Mouse (Mus musculus): ENCODE results near the gene Usp2. TPM values are rescaled to one million over a fixed set of nuclear protein-coding genes. Genes with fewer than 3 reads are reported as not detected.
"Not testable (repeated sequence)": the region's sequence is repeated elsewhere in the genome, so short reads cannot be mapped to it uniquely, and the experiment has no call there.

Gene Usp2
- polyA plus RNA-seq, 1 experiment from 2014 or later: 3.2 TPM

DNA sequence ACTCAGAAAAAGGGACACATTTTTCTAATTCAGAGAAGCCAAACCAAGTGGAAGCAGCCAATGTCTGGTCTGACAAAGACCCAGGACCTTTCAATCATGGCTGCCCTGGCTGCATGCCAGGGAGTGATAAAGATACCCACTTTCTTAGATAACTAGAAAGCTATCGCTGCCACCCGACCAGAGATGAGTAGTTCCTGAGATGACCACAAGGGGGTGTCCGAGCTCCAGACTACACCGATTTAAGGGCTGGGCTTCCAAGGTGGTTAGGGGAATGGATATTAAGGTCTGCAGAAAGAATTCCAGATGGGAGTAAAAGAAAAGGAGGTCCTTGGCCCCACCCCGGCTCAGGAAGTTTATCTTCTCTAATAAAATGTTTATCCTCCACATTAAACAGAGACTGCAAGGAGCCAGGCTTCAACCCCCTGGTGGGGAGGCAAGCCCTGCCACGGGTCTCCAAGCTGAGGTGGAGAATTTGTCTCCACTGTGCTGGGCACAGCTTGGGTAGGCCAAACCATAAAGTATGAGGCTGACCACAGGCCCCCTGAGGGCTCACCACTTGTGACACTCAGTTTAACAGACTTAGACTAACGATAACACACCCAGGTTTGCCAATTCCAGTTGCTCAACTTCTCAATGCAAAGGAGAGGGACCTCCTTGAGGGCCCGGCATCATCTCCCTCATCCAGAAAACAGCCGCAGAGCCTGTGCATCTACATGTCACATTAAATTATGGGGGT, 42.7 kb downstream of the Usp2 start:
- no peak for ATAC-seq (ENCODE audit: low read depth)
- Histone ChIP-seq H3K27ac (ENCODE audit: low read length) (no peak overlapping the region), H3K4me2 (ENCODE audit: low read depth, low read length) (peak overlapping the region; percentile 43), H3K9ac (ENCODE audit: low read depth, low read length) (peak overlapping the region; percentile 18; the same call in 1 of the 2 replicates), H3K9me3 (replicated peaks; ENCODE audit: control insufficient read depth, low read length) (no peaks in the 10 kb centered on the region), H3K4me1 (ENCODE audit: control insufficient read depth, low read depth, low read length) (peaks cover 37% of the 10 kb centered on the region), H3K27me3 (ENCODE audit: control insufficient read depth, insufficient read depth, low read depth, low read length) (no peaks in the 10 kb centered on the region), H3K36me3 (ENCODE audit: control insufficient read depth, insufficient read depth) (peaks cover 13% of the 10 kb centered on the region), H3K4me3 (ENCODE audit: low read depth, low read length) (peak overlapping the region; percentile 19)
- 30% methylated on average over 9 of the region's 9 CpGs for WGBS (ENCODE audit: insufficient replicate concordance)

DNA sequence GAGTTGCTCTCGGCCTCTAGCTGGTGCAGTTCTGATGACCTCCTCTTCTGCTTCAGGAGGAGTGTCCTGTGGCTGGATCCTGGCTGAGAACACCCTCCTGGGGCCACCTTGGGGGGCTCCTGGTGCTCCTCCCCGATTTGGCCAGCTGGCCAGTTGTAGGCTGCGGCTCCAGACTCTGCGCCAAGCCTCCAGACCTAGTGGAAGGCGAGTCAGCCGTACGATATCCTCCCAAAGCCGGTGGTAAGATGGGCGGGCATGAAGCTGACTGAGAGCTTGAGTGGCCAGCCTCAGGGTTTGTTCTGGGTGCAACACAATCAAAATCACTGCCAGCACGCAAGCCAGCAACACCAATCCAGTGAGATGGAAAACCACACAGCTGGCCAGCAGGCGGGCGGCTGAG, 45.1 kb downstream of the Usp2 start:
- H3K4me1 ChIP-seq (ENCODE audit: control insufficient read depth, low read depth, low read length): peaks cover 37% of the 10 kb centered on the region
- peaks cover 13% of the 10 kb centered on the region for H3K36me3 ChIP-seq (ENCODE audit: control insufficient read depth, insufficient read depth)
- WGBS (ENCODE audit: insufficient replicate concordance): 71% methylated on average over 10 of the region's 12 CpGs
- not testable (repeated sequence) for ATAC-seq (ENCODE audit: low read depth); H3K9ac ChIP-seq (ENCODE audit: low read depth, low read length); H3K27me3 ChIP-seq (ENCODE audit: control insufficient read depth, insufficient read depth, low read depth, low read length); H3K9me3 ChIP-seq (replicated peaks; ENCODE audit: control insufficient read depth, low read length); H3K27ac ChIP-seq (ENCODE audit: low read length)
- H3K4me2 ChIP-seq (ENCODE audit: low read depth, low read length): peak overlapping the region; percentile 57
- peak overlapping the region; percentile 81 for H3K4me3 ChIP-seq (ENCODE audit: low read depth, low read length)

DNA sequence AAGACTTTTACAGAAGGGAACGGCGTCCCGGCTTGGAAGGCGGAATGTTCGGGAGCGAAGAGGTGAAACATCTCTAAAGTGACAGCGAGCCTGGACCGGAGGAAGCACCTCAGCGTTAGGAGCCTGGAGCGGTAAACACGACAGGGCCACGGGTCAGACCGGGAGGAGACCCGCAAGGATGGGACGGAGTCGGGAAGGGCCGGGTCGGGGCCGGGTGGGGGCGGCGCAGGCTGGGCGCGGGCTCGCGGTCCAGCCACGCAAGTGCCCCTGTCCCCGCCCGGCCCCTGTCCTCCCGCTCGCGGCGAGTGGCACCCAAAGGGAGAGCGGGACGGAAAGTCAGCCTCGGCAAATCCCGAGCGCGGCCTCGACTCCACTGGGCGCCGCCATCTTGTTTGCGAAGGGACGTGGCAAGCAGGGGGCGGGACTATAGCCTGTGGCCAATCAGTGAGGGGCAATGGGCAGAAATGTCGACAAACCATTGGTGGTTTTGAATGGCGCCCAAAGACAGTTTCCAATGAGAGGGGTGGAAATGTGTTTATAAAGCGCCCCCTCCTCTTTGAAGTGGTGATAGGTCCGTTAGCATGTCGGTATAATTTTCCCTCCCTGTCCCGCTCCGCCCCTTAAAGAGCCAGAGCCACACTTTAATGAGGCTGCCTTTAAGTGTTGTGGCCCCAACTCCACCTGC, 46.4 kb downstream of the Usp2 start, which contains the start of the genes Gm49380 and Rnf26:
Gene Gm49380, minus strand, starts transcription at position 396 of the 685 bp plus-strand sequence.
Gene Rnf26, minus strand, starts transcription at position 413 of the 685 bp plus-strand sequence.
- Histone ChIP-seq H3K4me1 (ENCODE audit: control insufficient read depth, low read depth, low read length) (peaks cover 30% of the 10 kb centered on the region), H3K9ac (ENCODE audit: low read depth, low read length) (peak within 1 kb of the TSS; percentile 86), H3K4me2 (ENCODE audit: low read depth, low read length) (peak within 1 kb of the TSS; percentile 62), H3K36me3 (ENCODE audit: control insufficient read depth, insufficient read depth) (peaks cover 9% of the 10 kb centered on the region), H3K9me3 (replicated peaks; ENCODE audit: control insufficient read depth, low read length) (no peaks in the 10 kb centered on the region), H3K4me3 (ENCODE audit: low read depth, low read length) (peak within 1 kb of the TSS; percentile 81), H3K27me3 (ENCODE audit: control insufficient read depth, insufficient read depth, low read depth, low read length) (no peaks in the 10 kb centered on the region), H3K27ac (ENCODE audit: low read length) (peak within 1 kb of the TSS; percentile 81)
- ATAC-seq (ENCODE audit: low read depth): peak; percentile 95
- WGBS (ENCODE audit: insufficient replicate concordance): under 1% methylated on average over 51 of the region's 51 CpGs

DNA sequence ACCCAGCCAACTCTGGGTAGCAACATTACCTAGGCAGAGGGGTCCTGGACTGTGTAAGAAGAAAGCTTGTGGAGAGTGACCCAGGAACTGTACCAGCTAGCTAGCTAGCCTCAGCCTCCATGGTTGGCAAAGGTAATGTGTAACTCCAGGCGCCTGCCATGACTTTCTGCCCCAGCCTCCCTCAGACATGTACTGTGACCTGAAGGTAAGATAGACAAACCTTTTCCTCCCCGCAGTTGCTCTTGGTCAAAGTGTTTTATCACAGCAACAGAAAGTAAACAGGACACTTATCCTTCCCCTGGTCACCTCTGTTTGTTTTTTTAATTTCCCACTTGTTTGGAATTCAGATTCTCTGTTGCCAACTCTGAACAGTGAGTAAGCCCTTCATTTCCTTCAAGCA, 47.6 kb downstream of the Usp2 start:
- 0 out of 2 replicates have a peak overlapping the region, but pooled peaks have one; percentile 29 for H3K27ac ChIP-seq (ENCODE audit: low read length)
- 0 out of 2 replicates have a peak, but pooled peaks cover 2% of the 10 kb centered on the region for H3K36me3 ChIP-seq (ENCODE audit: control insufficient read depth, insufficient read depth)
- 51% methylated on average over 2 of the region's 2 CpGs for WGBS (ENCODE audit: insufficient replicate concordance)
- H3K4me1 ChIP-seq (ENCODE audit: control insufficient read depth, low read depth, low read length): peaks cover 19% of the 10 kb centered on the region
- no peak overlapping the region for H3K9ac ChIP-seq (ENCODE audit: low read depth, low read length)
- H3K4me2 ChIP-seq (ENCODE audit: low read depth, low read length): peak overlapping the region; percentile 62
- no peak for ATAC-seq (ENCODE audit: low read depth)
- no peaks in the 10 kb centered on the region for H3K9me3 ChIP-seq (replicated peaks; ENCODE audit: control insufficient read depth, low read length)
- H3K27me3 ChIP-seq (ENCODE audit: control insufficient read depth, insufficient read depth, low read depth, low read length): no peaks in the 10 kb centered on the region
- H3K4me3 ChIP-seq (ENCODE audit: low read depth, low read length): no peak overlapping the region

DNA sequence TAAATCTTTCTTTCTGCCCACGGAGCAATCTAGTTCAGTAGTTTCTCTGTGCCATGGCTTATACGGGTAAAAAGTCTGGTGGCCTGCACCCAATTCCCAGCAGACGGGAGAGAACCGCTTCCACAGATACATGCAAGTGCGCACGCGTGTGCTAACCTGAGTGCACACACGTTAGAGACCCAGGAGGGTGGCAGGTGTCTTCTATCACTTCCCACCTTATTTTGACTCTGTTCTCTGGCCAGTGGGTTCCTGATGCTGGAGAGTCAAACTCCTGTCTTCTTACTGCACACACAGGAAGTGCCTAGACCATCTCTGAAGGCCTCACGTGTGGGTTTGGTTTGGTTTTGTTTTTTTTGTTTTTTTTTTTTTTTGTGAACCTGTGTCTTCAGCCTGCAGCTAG, 48.8 kb downstream of the Usp2 start:
- Histone ChIP-seq H3K4me2 (ENCODE audit: low read depth, low read length) (no peak overlapping the region), H3K27me3 (ENCODE audit: control insufficient read depth, insufficient read depth, low read depth, low read length) (no peaks in the 10 kb centered on the region), H3K9ac (ENCODE audit: low read depth, low read length) (no peak overlapping the region), H3K4me3 (ENCODE audit: low read depth, low read length) (no peak overlapping the region), H3K4me1 (ENCODE audit: control insufficient read depth, low read depth, low read length) (peaks cover 8% of the 10 kb centered on the region), H3K9me3 (replicated peaks; ENCODE audit: control insufficient read depth, low read length) (no peaks in the 10 kb centered on the region), H3K27ac (ENCODE audit: low read length) (no peak overlapping the region), H3K36me3 (ENCODE audit: control insufficient read depth, insufficient read depth) (no peaks in the 10 kb centered on the region)
- WGBS (ENCODE audit: insufficient replicate concordance): 72% methylated on average over 9 of the region's 9 CpGs
- ATAC-seq (ENCODE audit: low read depth): no peak

DNA sequence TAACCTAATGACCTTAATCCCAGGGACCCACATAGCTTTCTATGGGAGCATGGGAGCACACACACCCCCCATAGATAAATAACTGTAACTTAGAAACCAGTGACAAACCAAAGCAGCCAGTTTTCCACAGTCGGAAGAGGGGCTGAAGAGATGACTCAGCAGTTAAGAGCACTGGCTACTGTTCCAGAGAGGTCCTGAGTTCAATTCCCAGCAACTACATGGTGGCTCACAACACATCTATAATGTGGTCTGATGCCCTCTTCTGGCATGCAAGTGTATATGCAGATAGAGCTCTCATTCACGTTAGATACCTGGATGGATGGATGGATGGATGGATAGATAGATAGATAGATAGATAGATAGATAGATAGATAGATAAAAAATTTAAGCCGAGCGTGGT, 49.4 kb downstream of the Usp2 start:
- no peak for ATAC-seq (ENCODE audit: low read depth)

DNA sequence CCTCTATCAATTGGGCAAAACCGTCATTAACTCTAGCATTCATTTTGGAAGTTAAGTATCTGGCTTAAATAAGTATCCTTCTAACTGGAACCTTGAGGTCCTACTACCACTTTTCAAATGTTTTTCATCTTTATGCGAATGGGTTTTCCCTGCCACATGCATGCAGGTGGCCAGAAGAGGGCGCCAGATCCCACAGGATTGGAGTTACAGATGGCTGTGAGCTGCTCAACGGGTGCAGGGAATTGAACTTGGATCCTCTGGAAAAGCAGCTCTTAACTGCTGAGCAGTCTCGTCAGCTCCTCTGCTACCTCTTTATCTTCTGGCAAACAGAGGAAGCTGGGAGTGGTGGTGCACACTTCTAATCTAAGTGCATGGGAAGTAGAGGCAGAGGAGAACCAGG, 52.2 kb downstream of the Usp2 start:
- 41% methylated on average over 5 of the region's 5 CpGs for WGBS (ENCODE audit: insufficient replicate concordance)
- Histone ChIP-seq H3K9ac (ENCODE audit: low read depth, low read length) (no peak overlapping the region), H3K27me3 (ENCODE audit: control insufficient read depth, insufficient read depth, low read depth, low read length) (no peaks in the 10 kb centered on the region), H3K4me1 (ENCODE audit: control insufficient read depth, low read depth, low read length) (peaks cover 4% of the 10 kb centered on the region), H3K36me3 (ENCODE audit: control insufficient read depth, insufficient read depth) (no peaks in the 10 kb centered on the region), H3K4me2 (ENCODE audit: low read depth, low read length) (no peak overlapping the region), H3K27ac (ENCODE audit: low read length) (no peak overlapping the region), H3K9me3 (replicated peaks; ENCODE audit: control insufficient read depth, low read length) (no peaks in the 10 kb centered on the region), H3K4me3 (ENCODE audit: low read depth, low read length) (no peak overlapping the region)
- no peak for ATAC-seq (ENCODE audit: low read depth)

More for the DNA sequence above, 49.4 kb downstream of the Usp2 start:
- Histone ChIP-seq H3K36me3 (ENCODE audit: control insufficient read depth, insufficient read depth) (no peaks in the 10 kb centered on the region), H3K4me3 (ENCODE audit: low read depth, low read length) (no peak overlapping the region), H3K9me3 (replicated peaks; ENCODE audit: control insufficient read depth, low read length) (no peaks in the 10 kb centered on the region), H3K27me3 (ENCODE audit: control insufficient read depth, insufficient read depth, low read depth, low read length) (no peaks in the 10 kb centered on the region), H3K27ac (ENCODE audit: low read length) (no peak overlapping the region), H3K9ac (ENCODE audit: low read depth, low read length) (no peak overlapping the region), H3K4me2 (ENCODE audit: low read depth, low read length) (no peak overlapping the region), H3K4me1 (ENCODE audit: control insufficient read depth, low read depth, low read length) (peaks cover 8% of the 10 kb centered on the region)
- 66% methylated on average over 4 of the region's 4 CpGs for WGBS (ENCODE audit: insufficient replicate concordance)

DNA sequence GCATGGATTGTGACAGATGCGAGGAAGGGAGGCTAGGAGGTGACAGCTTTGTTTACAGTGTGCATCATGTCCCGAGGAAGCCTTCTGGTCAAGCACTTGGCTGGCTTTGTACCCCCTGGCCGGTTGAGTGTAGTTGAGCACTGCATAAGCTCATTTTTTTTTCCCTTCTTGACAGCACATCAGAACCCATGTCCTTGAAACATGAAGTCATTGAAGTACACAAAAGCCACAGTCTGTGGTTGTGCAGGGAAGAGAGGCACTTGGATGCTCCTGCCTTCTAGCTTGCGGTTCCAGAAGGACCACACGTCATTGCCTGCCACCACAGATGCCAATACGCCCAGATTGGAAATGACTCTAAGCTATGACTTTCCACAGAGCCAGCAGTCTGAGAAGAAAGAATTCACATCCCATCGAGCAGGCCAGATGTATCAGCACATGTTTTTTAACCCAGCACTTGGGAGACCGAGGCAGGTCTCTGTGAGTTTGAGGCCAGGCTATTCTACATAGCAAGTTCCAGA, 53.2 kb downstream of the Usp2 start:
- no peak overlapping the region for H3K27ac ChIP-seq (ENCODE audit: low read length)
- H3K27me3 ChIP-seq (ENCODE audit: control insufficient read depth, insufficient read depth, low read depth, low read length): no peaks in the 10 kb centered on the region
- no peak overlapping the region for H3K4me2 ChIP-seq (ENCODE audit: low read depth, low read length)
- 66% methylated on average over 8 of the region's 8 CpGs for WGBS (ENCODE audit: insufficient replicate concordance)
- H3K9me3 ChIP-seq (replicated peaks; ENCODE audit: control insufficient read depth, low read length): no peaks in the 10 kb centered on the region
- no peak overlapping the region for H3K9ac ChIP-seq (ENCODE audit: low read depth, low read length)
- ATAC-seq (ENCODE audit: low read depth): no peak
- H3K4me3 ChIP-seq (ENCODE audit: low read depth, low read length): no peak overlapping the region
- no peaks in the 10 kb centered on the region for H3K36me3 ChIP-seq (ENCODE audit: control insufficient read depth, insufficient read depth)
- H3K4me1 ChIP-seq (ENCODE audit: control insufficient read depth, low read depth, low read length): no peaks in the 10 kb centered on the region

DNA sequence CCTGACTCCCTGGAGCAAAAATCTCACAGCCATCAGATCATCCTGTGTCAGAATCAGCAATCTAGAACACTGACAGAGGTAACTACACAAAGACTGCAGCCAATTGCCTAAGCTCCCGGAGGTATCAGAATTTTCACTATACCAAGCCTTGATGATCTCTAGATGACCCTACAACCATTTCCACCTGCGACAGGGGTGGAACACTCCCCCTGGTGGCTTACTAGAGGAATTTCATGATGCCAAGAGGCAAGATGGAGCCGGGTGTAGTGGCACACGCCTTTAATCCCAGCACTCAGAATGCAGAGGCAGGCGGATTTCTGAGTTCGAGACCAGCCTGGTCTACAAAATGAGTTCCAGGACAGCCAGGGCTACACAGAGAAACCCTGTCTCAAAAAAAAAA, 57.5 kb downstream of the Usp2 start:
- Histone ChIP-seq H3K36me3 (ENCODE audit: control insufficient read depth, insufficient read depth) (no peaks in the 10 kb centered on the region), H3K9ac (ENCODE audit: low read depth, low read length) (no peak overlapping the region), H3K27me3 (ENCODE audit: control insufficient read depth, insufficient read depth, low read depth, low read length) (peaks cover 6% of the 10 kb centered on the region), H3K4me3 (ENCODE audit: low read depth, low read length) (no peak overlapping the region), H3K9me3 (replicated peaks; ENCODE audit: control insufficient read depth, low read length) (no peaks in the 10 kb centered on the region), H3K4me1 (ENCODE audit: control insufficient read depth, low read depth, low read length) (peaks cover 6% of the 10 kb centered on the region), H3K27ac (ENCODE audit: low read length) (no peak overlapping the region), H3K4me2 (ENCODE audit: low read depth, low read length) (no peak overlapping the region)
- ATAC-seq (ENCODE audit: low read depth): no peak
- WGBS (ENCODE audit: insufficient replicate concordance): 59% methylated on average over 6 of the region's 6 CpGs
